Mouse (Mus musculus) stomach, adult 2 months (tissue): ENCODE data around the gene Gm14322. TPM values are rescaled to one million over a fixed set of nuclear protein-coding genes. Genes with fewer than 3 reads are reported as not detected.

Experiments used
- polyA plus RNA-seq: library from polyadenylated mRNA; depleted of rRNA; stranded (reverse); fragments of >200 nt; gene quantifications from 2 replicates; pipeline ENCODE4 v1.2.3, GENCODE M21; 2012; rRNA removed

Gm14322 gene
- 0.17 TPM in 1 of 2 replicates, not detected in the other for polyA plus RNA-seq

GRCm38 (mm10) chr2:177758941-177759558 lies at the start of gene Gm14322:
Gene Gm14322, plus strand, starts transcription at chr2:177759288.

Other genes with a start within 250 kb of the Gm14322 start
- not detected in 2 replicates for gene Gm14406, start 181.1 kb upstream of the Gm14322 start, polyA plus RNA-seq
- gene Gm14325, start 81.0 kb downstream of the Gm14322 start, polyA plus RNA-seq = not detected in 2 replicates
- gene Gm14327, start 137.8 kb downstream of the Gm14322 start, polyA plus RNA-seq = 0.13 TPM in 1 of 2 replicates, not detected in the other
- gene Zfp972, start 166.3 kb downstream of the Gm14322 start, polyA plus RNA-seq = not detected in 2 replicates
- gene Gm14326, start 198.0 kb downstream of the Gm14322 start, polyA plus RNA-seq = 0.67 TPM in 1 of 2 replicates, not detected in the other